Mouse (Mus musculus) CH12.LX (cell line): ENCODE data around the gene Rpl31. TPM values are rescaled to one million over a fixed set of nuclear protein-coding genes. Genes with fewer than 3 reads are reported as not detected.
A peak's percentile ranks its signal among the peaks of the same experiment; 100 is the strongest.

Experiments
- DNase-seq: peaks from one replicate; pipeline ENCODE4 v3.0.0-alpha.2; 2013; ENCODE audit errors: extremely low read depth
- H3K27ac ChIP-seq: 2 replicates; pipeline ENCODE4 v1.5.1; 2012; ENCODE audit warnings: low read depth, mild to moderate bottlenecking, control low read depth, moderate library complexity; ENCODE audit not compliant: insufficient read depth
- H3K27me3 ChIP-seq: replicated peaks from 2 replicates; pipeline ENCODE3; 2012; ENCODE audit warnings: inconsistent platforms
- H3K36me3 ChIP-seq, 2 experiments: replicated peaks in 1 of 2; 2 replicates each; pipeline versions ENCODE3 to v1.6.1; 2012; ENCODE audit warnings: inconsistent platforms in 1 of 2, low read length in 1 of 2, mild to moderate bottlenecking in 1 of 2, mixed read lengths in 1 of 2, moderate library complexity in 1 of 2; ENCODE audit not compliant: control insufficient read depth in 1 of 2, insufficient read depth in 1 of 2
- H3K4me1 ChIP-seq, 2 experiments: 2 replicates each; pipeline ENCODE4 v1.6.1; 2012; ENCODE audit warnings: inconsistent platforms in 1 of 2, moderate library complexity in 1 of 2; ENCODE audit not compliant: insufficient read depth in 2 of 2, control insufficient read depth in 1 of 2
- H3K4me2 ChIP-seq: 2 replicates; pipeline ENCODE4 v1.6.1; 2012; ENCODE audit warnings: low read depth, mild to moderate bottlenecking, control low read depth; ENCODE audit not compliant: poor library complexity, insufficient read depth, severe bottlenecking
- H3K4me3 ChIP-seq, 3 experiments: fragments of 150-350 bp in 1 of 3; sonication (generic) in 1 of 3; replicated peaks in 1 of 3; 2 replicates each; pipeline versions ENCODE3 to v1.5.1; 2011 to 2012; ENCODE audit warnings: low read depth in 2 of 3, low read length in 2 of 3, mild to moderate bottlenecking in 2 of 3, moderate library complexity in 2 of 3, control low read depth in 1 of 3, improper control_type of control experiment in 1 of 3, inconsistent platforms in 1 of 3, mixed read lengths in 1 of 3; ENCODE audit not compliant: poor library complexity in 1 of 3
- H3K79me2 ChIP-seq: replicated peaks from 2 replicates; pipeline ENCODE4 v1.6.1; 2012; ENCODE audit warnings: mild to moderate bottlenecking, moderate library complexity; ENCODE audit not compliant: control insufficient read depth, poor library complexity, insufficient read depth, severe bottlenecking; ENCODE audit errors: extremely low read depth
- H3K9ac ChIP-seq: 2 replicates; pipeline ENCODE4 v1.6.1; 2012; ENCODE audit warnings: low read depth, mild to moderate bottlenecking, control low read depth, moderate library complexity; ENCODE audit not compliant: insufficient read depth
- H3K9me3 ChIP-seq: replicated peaks from 2 replicates; pipeline ENCODE3; 2012; ENCODE audit warnings: low read length, inconsistent platforms, mixed read lengths
- BHLHE40 ChIP-seq: IDR thresholded peaks from 2 replicates; pipeline ENCODE4 v1.6.1; 2011; ENCODE audit warnings: mild to moderate bottlenecking, low read depth, low read length, improper control_type of control experiment
- CHD1 ChIP-seq: IDR thresholded peaks from 2 replicates; pipeline ENCODE4 v1.6.1; 2012; ENCODE audit warnings: low read depth, low read length, improper control_type of control experiment, inconsistent platforms
- CHD2 ChIP-seq: IDR thresholded peaks from 2 replicates; pipeline ENCODE4 v1.6.1; 2011; ENCODE audit warnings: low read length, improper control_type of control experiment
- EP300 ChIP-seq: IDR thresholded peaks from 2 replicates; pipeline ENCODE4 v1.6.1; 2011; ENCODE audit warnings: low read length, improper control_type of control experiment
- ETS1 ChIP-seq: conservative IDR thresholded peaks from 2 replicates; pipeline ENCODE4 v1.6.1; 2012; ENCODE audit warnings: low read depth, mild to moderate bottlenecking, inconsistent platforms, low read length, improper control_type of control experiment, moderate library complexity
- MYC ChIP-seq: IDR thresholded peaks from 2 replicates; pipeline ENCODE4 v1.6.1; 2011; ENCODE audit warnings: low read depth, mild to moderate bottlenecking, improper control_type of control experiment, low read length
- NELFE ChIP-seq: IDR thresholded peaks from 2 replicates; pipeline ENCODE4 v1.6.1; 2011; ENCODE audit warnings: low read depth, low read length, improper control_type of control experiment
- SIN3A ChIP-seq: IDR thresholded peaks from 2 replicates; pipeline ENCODE4 v1.6.1; 2012; ENCODE audit warnings: low read length, improper control_type of control experiment, inconsistent platforms
- TCF12 ChIP-seq: IDR thresholded peaks from 2 replicates; pipeline ENCODE4 v1.6.1; 2014; ENCODE audit warnings: low read depth, mild to moderate bottlenecking, inconsistent platforms, low read length, improper control_type of control experiment
- ZKSCAN1 ChIP-seq: IDR thresholded peaks from 2 replicates; pipeline ENCODE4 v1.6.1; 2012; ENCODE audit warnings: low read depth, inconsistent platforms, low read length, improper control_type of control experiment, borderline replicate concordance
- dilution Hi-C: fragments of 300-500 bp; cut with MboI; formaldehyde crosslinking; loops from 2 replicates; pipeline ENCODE4 v1.14.3; 2020; ENCODE audit warnings: low sequenced_read_pairs; ENCODE audit not compliant: extremely low pct_unique_long_range_greater_than_20kb, extremely low pct_ligation_motif_present
- in situ Hi-C: fragments of 300-500 bp; cut with MboI; formaldehyde crosslinking; loops from 3 replicates; pipeline ENCODE4 v1.14.3; 2019; ENCODE audit warnings: low sequenced_read_pairs, low pct_ligation_motif_present, low pct_unique_long_range_greater_than_20kb, mixed read lengths
- polyA plus RNA-seq: library from polyadenylated mRNA; unstranded; fragments of >175 nt; gene quantifications from 2 replicates; pipeline ENCODE4 v1.2.1, GENCODE M21; 2012; ENCODE audit warnings: low read depth; ENCODE audit not compliant: insufficient read length
- total RNA-seq, 2 experiments: library from RNA; depleted of rRNA; stranded (reverse); fragments of 300-350 nt in 1 of 2; fragments of >200 nt in 1 of 2; gene quantifications; 2 replicates each; pipeline ENCODE4 v1.2.3; 2012 to 2014

Rpl31 gene
- total and polyA plus RNA-seq, 3 experiments, result 949 to 1,766 (median 1,044) TPM

- Histone ChIP-seq H3K4me1 (peaks cover 0 to 14% of the 10 kb centered on the region in 2 experiments; a peak in 2 of 4 replicates), H3K27ac (no peak overlapping the region)
- in situ Hi-C loops, result loop anchor here (5.0 kb wide), 1 partner anchor 108 kb away; no protein-coding TSS in a partner anchor
These were observed 26.5 kb downstream of the Rpl31 start for GRCm38 (mm10) chr1:39394096-39394495.

DNA sequence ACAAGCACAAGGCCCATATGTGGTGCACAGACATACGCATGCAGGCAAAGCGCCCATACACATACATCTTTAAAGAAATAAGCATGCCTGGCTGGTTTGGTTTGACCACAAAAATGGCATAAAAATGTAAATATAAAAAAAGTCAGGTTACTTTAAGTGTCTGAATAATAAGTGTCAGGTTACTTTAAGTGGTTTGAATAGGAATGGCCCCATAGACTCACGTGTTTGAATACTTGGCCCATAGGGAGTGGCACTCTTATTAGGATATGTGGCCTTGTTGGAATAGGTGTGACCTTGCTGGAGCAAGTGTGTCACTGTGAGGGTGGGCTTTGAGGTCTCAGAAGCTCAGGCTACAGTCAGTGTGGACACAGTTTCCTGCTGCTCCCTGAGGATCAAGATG, 27.0 kb downstream of the Rpl31 start:
- no peak overlapping the region for H3K4me3 ChIP-seq
- DNase-seq, result no peak

More at GRCm38 (mm10) chr1:39394096-39394495, 26.5 kb downstream of the Rpl31 start:
- H3K4me2 ChIP-seq, result no peak overlapping the region
- no peaks in the 10 kb centered on the region for H3K79me2 ChIP-seq
- DNase-seq, result no peak
- no peak for TF ChIP-seq ETS1
- H3K27me3 ChIP-seq, result no peaks in the 10 kb centered on the region
- no peak overlapping the region for H3K4me3 ChIP-seq
- H3K9ac ChIP-seq, result no peak overlapping the region
- dilution Hi-C loops, result no loop called here
- peaks cover 4% of the 10 kb centered on the region for H3K9me3 ChIP-seq
- H3K36me3 ChIP-seq, result no peaks in the 10 kb centered on the region

DNA sequence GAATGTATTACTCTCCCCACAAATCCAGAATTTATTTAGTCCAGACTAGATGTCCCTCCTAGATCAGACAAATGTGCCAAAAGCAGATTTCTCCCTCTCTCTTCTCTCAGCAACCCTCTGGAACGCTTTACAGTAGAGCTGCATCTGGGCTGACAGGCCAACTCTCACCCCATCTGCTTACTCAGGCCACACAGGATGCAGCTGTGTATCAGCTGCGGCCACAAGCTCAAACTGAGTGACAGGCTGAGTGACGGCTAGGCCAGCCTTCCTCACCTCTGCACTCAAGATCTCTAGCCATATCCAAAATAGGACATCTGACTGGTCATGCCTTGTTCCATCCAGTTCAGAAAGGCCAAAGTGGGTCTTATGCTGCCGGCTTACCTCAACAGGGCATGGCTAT, 28.7 kb downstream of the Rpl31 start:
- H3K36me3 ChIP-seq, result no peaks in the 10 kb centered on the region
- no peak for TF ChIP-seq BHLHE40
- peak; percentile 35; the same call in 1 of the 2 replicates for TF ChIP-seq SIN3A
- TF ChIP-seq ZKSCAN1, result no peak
- TF ChIP-seq ETS1, result peak; percentile 88
- no peak for TF ChIP-seq NELFE
- peak; percentile 69; the same call in 1 of the 2 replicates for TF ChIP-seq TCF12
- TF ChIP-seq EP300, result no peak
- no peak for TF ChIP-seq CHD1
- TF ChIP-seq MYC, result no peak
- H3K9me3 ChIP-seq, result peaks cover 4% of the 10 kb centered on the region
- H3K4me2 ChIP-seq, result no peak overlapping the region
- in situ Hi-C loops (no loop called here), dilution Hi-C loops (no loop called here)
- no peak for DNase-seq
- no peak overlapping the region for H3K27ac ChIP-seq
- no peaks in the 10 kb centered on the region for H3K79me2 ChIP-seq
- H3K4me3 ChIP-seq, result no peak overlapping the region
- H3K9ac ChIP-seq, result no peak overlapping the region
- H3K4me1 ChIP-seq, result peaks cover 0 to 26% of the 10 kb centered on the region in 2 experiments; a peak in 2 of 4 replicates
- no peaks in the 10 kb centered on the region for H3K27me3 ChIP-seq

More for the DNA sequence above, 27.0 kb downstream of the Rpl31 start:
- dilution Hi-C loops (no loop called here), in situ Hi-C loops (loop anchor here (5.0 kb wide), 1 partner anchor 108 kb away; no protein-coding TSS in a partner anchor)
- no peaks in the 10 kb centered on the region for H3K27me3 ChIP-seq
- H3K36me3 ChIP-seq, result no peaks in the 10 kb centered on the region
- H3K4me2 ChIP-seq, result no peak overlapping the region
- TF ChIP-seq EP300 (no peak), CHD2 (no peak)
- H3K9ac ChIP-seq, result no peak overlapping the region
- H3K9me3 ChIP-seq, result peaks cover 4% of the 10 kb centered on the region
- H3K79me2 ChIP-seq, result no peaks in the 10 kb centered on the region
- H3K27ac ChIP-seq, result no peak overlapping the region
- H3K4me1 ChIP-seq, result peaks cover 0 to 14% of the 10 kb centered on the region in 2 experiments; a peak in 2 of 4 replicates
